Mouse (Mus musculus): ENCODE measurements at regions not wholly inside any gene's neighbourhood (a gene's known extent, or its start where the extent isn't known, plus 50 kb on each side); places are given as distances from the start of the nearest gene placed in this dataset.

DNA sequence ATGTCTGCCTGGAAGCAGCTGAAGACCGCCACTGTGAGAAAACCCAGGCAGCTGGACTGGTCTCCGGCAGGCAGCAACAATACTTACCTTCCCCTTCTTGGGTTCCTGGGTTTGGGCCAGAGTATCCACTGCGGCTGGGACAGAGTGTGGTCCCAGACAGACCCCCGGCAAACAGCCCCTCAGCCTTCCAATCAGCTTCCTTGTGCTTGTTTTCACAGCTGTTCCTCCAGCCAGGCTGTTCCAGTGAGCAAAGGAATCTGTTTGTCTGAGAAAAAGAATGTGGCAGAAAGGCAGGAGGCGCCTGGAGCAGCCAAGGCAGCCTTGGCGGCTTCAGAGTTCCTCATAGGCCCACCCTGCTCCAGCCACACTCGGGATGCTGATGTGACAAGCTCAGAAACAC, 411.9 kb downstream of the H2al1j start:
- TF ChIP-seq POLR2A (IDR thresholded peaks at IDR 0.05; ENCODE audit: insufficient read depth, low read depth, low read length) (no peak), CTCF (IDR thresholded peaks at IDR 0.05; ENCODE audit: insufficient read depth, low read depth, low read length) (no peak)
